Mouse (Mus musculus): ENCODE measurements around the gene Tnpo1. TPM values are rescaled to one million over a fixed set of nuclear protein-coding genes. Genes with fewer than 3 reads are reported as not detected.

Tnpo1 gene
- total RNA-seq, 4 experiments from 2014 or later = 62.4 to 73.5 (median 71.6) TPM

Other genes with a start within 250 kb of the Tnpo1 start
- 1 to 10 TPM; 1.0 to 1.2 (median 1.1) TPM for gene Tmem171, start 231.6 kb downstream of the Tnpo1 start, total RNA-seq (2022)
- 10 to 100 TPM; 39.9 to 52.4 (median 43.7) TPM for gene Fcho2, start 110.9 kb downstream of the Tnpo1 start, total RNA-seq (2022)
- gene 1700024P04Rik, start 58.2 kb upstream of the Tnpo1 start, total RNA-seq (2022) = not detected

Data from layer of hippocampus, adult 8-10 months (tissue).